Mouse (Mus musculus): Measurements from ENCODE around the gene Zdhhc3.

GRCm38 (mm10) chr9:123060172-123060571 is 52.8 kb downstream of the Zdhhc3 start:
- no peak for TF ChIP-seq CTCF (IDR thresholded peaks at IDR 0.05; ENCODE audit: extremely low read depth, insufficient read length, insufficient replicate concordance, low read depth, low read length)
- no peak for TF ChIP-seq POLR2A (IDR thresholded peaks at IDR 0.05; ENCODE audit: low read depth, low read length)
